Mouse (Mus musculus) liver, adult 2 months (tissue): ENCODE measurements around the gene Dusp1. TPM values are rescaled to one million over a fixed set of nuclear protein-coding genes. Genes with fewer than 3 reads are reported as not detected.
A peak's percentile ranks its signal among the peaks of the same experiment; 100 is the strongest.

ENCODE experiments used
- DNase-seq: peaks from one replicate; pipeline ENCODE4 v3.0.0-alpha.2; 2011; ENCODE audit warnings: low read depth, low spot score; ENCODE audit errors: extremely low read depth
- H3K27ac ChIP-seq: fragments of 200-500 bp; replicated peaks from 2 replicates; pipeline ENCODE4 v1.5.1; 2012; ENCODE audit warnings: low read depth, mild to moderate bottlenecking, control low read depth, inconsistent platforms, low read length; ENCODE audit not compliant: insufficient read depth
- H3K27me3 ChIP-seq: fragments of 200-500 bp; 2 replicates; pipeline ENCODE4 v1.6.1; 2012; ENCODE audit warnings: mild to moderate bottlenecking, moderate library complexity, low read length, inconsistent platforms; ENCODE audit not compliant: control insufficient read depth, insufficient read depth
- H3K36me3 ChIP-seq: fragments of 200-500 bp; 2 replicates; pipeline ENCODE4 v1.6.1; 2012; ENCODE audit warnings: low read length, inconsistent platforms; ENCODE audit not compliant: control insufficient read depth, insufficient read depth
- H3K4me1 ChIP-seq: fragments of 200-500 bp; 2 replicates; pipeline ENCODE4 v1.6.1; 2011; ENCODE audit warnings: low read length; ENCODE audit not compliant: control insufficient read depth, insufficient read depth
- H3K4me3 ChIP-seq: fragments of 200-500 bp; 2 replicates; pipeline ENCODE4 v1.5.1; 2011; ENCODE audit warnings: low read depth, mild to moderate bottlenecking, control low read depth, low read length, moderate library complexity; ENCODE audit not compliant: insufficient read depth
- H3K79me2 ChIP-seq: fragments of 200-500 bp; 2 replicates; pipeline ENCODE4 v1.6.1; 2012; ENCODE audit warnings: inconsistent platforms, mild to moderate bottlenecking, low read length, moderate library complexity; ENCODE audit not compliant: control insufficient read depth, insufficient read depth
- H3K9ac ChIP-seq: fragments of 200-500 bp; 2 replicates; pipeline ENCODE4 v1.6.1; 2012; ENCODE audit warnings: low read depth, mild to moderate bottlenecking, control low read depth, inconsistent platforms, low read length
- CTCF ChIP-seq: fragments of 200-500 bp; IDR thresholded peaks from 2 replicates; pipeline ENCODE4 v1.5.1; 2011; ENCODE audit warnings: low read depth, low read length, control low read depth
- POLR2A ChIP-seq: fragments of 200-500 bp; IDR thresholded peaks from 2 replicates; pipeline ENCODE4 v1.6.1; 2011; ENCODE audit warnings: low read length, control low read depth; ENCODE audit not compliant: insufficient read depth; ENCODE audit errors: extremely low read depth
- WGBS: fragments of 180-500 bp; shearing (Covaris S2); methylation state at CpG from one replicate; pipeline ENCODE4 v1.1.7; 2018; 5-methylcytosine and 5-hydroxymethylcytosine counted together
- polyA plus RNA-seq: library from polyadenylated mRNA; depleted of rRNA; stranded (reverse); fragments of >200 nt; gene quantifications from 2 replicates; pipeline ENCODE4 v1.2.3, GENCODE M21; 2012
- total RNA-seq: library from RNA; depleted of rRNA; stranded (reverse); fragments of >200 nt; gene quantifications from 2 replicates; pipeline ENCODE4 v1.2.3, GENCODE M21; 2014

The Dusp1 gene
- total and polyA plus RNA-seq, 2 experiments, result 10.5 to 22.2 TPM

DNA sequence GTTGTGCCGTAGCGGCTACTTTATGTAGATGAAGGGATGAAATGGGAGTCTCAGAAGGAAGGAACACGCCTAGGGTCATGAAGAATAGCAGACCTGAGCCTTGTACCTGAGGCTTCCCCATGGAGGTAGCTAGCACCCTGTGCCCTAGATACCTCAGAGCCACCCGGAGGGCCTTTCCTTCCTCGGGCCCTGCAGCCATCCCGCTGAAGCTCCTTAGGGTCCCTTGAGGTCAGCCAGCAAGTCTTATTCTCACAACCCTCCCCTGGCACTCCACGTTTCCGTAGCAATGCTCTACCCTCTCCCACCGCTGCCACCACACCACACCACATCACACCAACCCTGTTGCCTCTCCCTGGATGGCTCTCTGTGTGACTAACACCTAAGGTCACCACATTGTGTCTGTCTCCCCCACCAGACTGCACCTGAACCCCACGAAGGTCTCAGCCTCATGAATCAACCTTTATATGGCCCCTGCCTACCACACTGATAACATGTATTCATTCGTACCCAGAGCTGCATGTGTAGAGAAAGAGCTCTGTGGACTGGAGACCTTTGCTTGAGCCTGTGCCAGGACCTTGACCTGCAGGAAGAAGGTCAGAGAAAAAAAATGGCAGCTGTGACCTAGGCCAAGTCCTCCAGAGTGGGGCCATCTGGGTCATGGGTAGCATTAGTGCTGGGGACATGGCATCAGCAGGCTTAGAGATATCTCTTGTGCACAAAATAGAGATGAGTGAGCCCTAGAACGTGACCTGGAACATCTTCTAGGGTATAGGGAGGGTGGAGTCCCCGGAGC is 93.6 kb downstream of the Dusp1 start:
- WGBS, result 81% methylated on average over 13 of the region's 13 CpGs
- Histone ChIP-seq H3K9ac (no peak overlapping the region), H3K79me2 (no peaks in the 10 kb centered on the region), H3K27me3 (no peaks in the 10 kb centered on the region), H3K36me3 (no peaks in the 10 kb centered on the region), H3K4me3 (no peak overlapping the region), H3K4me1 (0 out of 2 replicates have a peak, but pooled peaks cover 15% of the 10 kb centered on the region), H3K27ac (no peak overlapping the region)
- TF ChIP-seq CTCF, result no peak
- no peak for TF ChIP-seq POLR2A
- peak; percentile 73 for DNase-seq

DNA sequence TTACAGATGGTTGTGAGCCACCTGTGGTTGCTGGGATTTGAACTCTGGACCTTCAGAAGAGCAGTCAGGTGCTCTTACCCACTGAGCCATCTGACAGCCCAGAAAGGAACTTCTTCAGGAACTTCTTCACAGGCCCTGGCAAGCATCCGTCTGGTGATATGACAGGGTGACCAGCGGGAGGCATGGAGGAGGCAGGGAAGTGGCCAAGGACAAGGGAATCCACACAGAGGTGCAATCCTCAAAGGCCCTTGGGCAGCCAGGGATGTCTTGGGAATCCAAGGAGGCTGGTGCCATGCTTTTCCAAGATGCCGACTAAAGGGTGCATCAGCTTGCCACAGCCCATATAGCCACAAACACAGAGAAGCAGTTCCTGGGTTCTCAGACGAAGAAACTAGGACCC is 94.3 kb downstream of the Dusp1 start:
- H3K4me3 ChIP-seq, result no peak overlapping the region
- TF ChIP-seq CTCF (no peak), POLR2A (no peak)
- no peaks in the 10 kb centered on the region for H3K27me3 ChIP-seq
- H3K9ac ChIP-seq, result no peak overlapping the region
- no peaks in the 10 kb centered on the region for H3K79me2 ChIP-seq
- no peak for DNase-seq
- H3K4me1 ChIP-seq, result 0 out of 2 replicates have a peak, but pooled peaks cover 17% of the 10 kb centered on the region
- WGBS, result 81% methylated on average over 4 of the region's 4 CpGs
- H3K36me3 ChIP-seq, result no peaks in the 10 kb centered on the region
- H3K27ac ChIP-seq, result no peak overlapping the region

DNA sequence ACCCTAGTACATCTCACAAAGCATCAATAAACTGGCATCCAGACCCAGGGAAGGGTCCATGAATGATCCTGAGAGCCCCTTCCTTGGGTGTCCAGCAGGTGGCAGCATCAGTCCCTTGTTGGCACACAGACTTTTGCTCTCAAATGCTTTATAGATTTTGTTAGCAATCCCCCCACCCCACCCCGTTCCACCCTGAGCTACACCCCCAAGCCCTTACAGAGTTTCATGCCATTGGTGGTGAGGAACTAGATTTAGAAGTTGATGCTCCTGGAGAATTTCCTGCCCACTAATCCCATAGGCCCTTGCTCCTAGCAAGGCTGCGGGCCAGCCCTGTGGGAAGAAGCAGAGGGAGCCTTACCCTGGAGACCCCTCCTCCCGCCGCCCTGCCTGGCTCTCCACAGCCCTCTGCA is 95.2 kb downstream of the Dusp1 start:
- WGBS, result 30% methylated on average over 4 of the region's 4 CpGs
- H3K79me2 ChIP-seq, result no peaks in the 10 kb centered on the region
- no peak overlapping the region for H3K9ac ChIP-seq
- no peak overlapping the region for H3K27ac ChIP-seq
- H3K4me1 ChIP-seq, result 0 out of 2 replicates have a peak, but pooled peaks cover 17% of the 10 kb centered on the region
- no peaks in the 10 kb centered on the region for H3K27me3 ChIP-seq
- TF ChIP-seq CTCF (peak; percentile 87), POLR2A (no peak)
- no peaks in the 10 kb centered on the region for H3K36me3 ChIP-seq
- no peak overlapping the region for H3K4me3 ChIP-seq
- peak; percentile 34 for DNase-seq

DNA sequence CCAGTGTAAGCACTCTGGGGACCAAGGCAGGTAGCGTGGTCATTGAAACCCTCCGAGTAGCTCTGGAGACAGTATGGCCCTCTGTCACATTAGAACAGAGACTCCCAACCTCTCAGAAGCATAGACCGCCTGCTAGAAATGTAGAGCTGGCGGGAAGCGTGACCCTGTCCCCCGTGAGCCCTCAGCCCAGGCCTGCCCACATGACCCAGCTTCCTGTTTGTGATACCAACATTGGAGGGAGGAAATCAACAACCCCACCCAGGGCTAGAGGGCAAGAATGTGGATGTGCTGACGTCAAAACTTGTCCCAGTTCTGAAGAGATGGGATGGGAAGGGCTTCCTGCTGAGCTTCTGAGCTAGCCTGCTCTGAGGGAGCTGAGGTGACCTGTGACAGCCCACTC is 97.0 kb downstream of the Dusp1 start:
- 0 out of 2 replicates have a peak, but pooled peaks cover 17% of the 10 kb centered on the region for H3K4me1 ChIP-seq

DNA sequence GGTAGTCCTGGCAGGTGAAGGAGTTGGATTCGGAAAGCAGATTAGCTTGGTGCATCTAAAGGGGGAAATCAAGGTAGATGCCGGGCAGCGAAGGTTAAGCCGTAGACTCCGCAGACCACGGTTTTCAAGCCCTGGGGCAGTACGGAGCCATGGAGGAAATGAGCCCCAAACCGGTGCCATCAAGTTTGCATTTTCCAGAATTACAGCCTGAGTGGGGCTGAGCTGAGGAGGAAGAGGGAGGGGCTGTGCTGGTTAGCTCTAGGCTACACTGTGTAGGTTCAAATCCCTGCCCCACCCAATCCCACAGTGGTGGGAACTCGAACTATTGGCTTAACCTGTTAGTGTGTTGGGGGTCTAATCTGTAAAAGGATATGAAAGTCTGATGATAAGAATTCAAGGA is 97.4 kb downstream of the Dusp1 start:
- no peaks in the 10 kb centered on the region for H3K27me3 ChIP-seq
- H3K27ac ChIP-seq, result peak overlapping the region; percentile 80
- WGBS, result 73% methylated on average over 9 of the region's 9 CpGs
- TF ChIP-seq CTCF, result no peak
- TF ChIP-seq POLR2A, result no peak
- H3K9ac ChIP-seq, result peak overlapping the region; percentile 57
- DNase-seq, result no peak
- 0 out of 2 replicates have a peak, but pooled peaks cover 17% of the 10 kb centered on the region for H3K4me1 ChIP-seq
- no peaks in the 10 kb centered on the region for H3K36me3 ChIP-seq
- H3K4me3 ChIP-seq, result no peak overlapping the region
- H3K79me2 ChIP-seq, result no peaks in the 10 kb centered on the region

More for the DNA sequence above, 97.0 kb downstream of the Dusp1 start:
- no peaks in the 10 kb centered on the region for H3K27me3 ChIP-seq
- no peaks in the 10 kb centered on the region for H3K79me2 ChIP-seq
- peak; percentile 60 for DNase-seq
- peak overlapping the region; percentile 5; the same call in 1 of the 2 replicates for H3K4me3 ChIP-seq
- H3K36me3 ChIP-seq, result no peaks in the 10 kb centered on the region
- TF ChIP-seq CTCF, result no peak
- TF ChIP-seq POLR2A, result no peak
- H3K27ac ChIP-seq, result peak overlapping the region; percentile 80
- WGBS, result 71% methylated on average over 7 of the region's 7 CpGs
- H3K9ac ChIP-seq, result peak overlapping the region; percentile 57

DNA sequence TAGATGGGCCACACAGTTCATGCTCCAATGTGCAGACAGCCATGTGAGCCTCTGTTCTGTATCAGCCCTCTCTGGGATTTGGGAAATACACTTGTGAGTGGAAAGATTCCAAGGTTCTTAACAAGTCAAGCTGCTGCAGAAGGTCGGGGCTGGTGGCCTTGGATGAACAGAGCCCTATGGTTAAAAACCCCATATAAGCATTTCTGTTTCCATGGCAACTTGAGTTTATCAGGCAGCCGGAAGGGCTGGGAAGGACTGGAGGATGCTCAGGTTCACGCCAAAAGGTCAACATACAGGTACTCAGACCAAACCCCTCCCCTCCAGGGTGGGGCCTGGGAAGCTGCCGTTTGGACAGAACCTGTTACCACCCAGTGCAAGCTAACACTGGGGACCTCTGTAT is 97.9 kb downstream of the Dusp1 start:
- H3K27ac ChIP-seq, result peak overlapping the region; percentile 80
- H3K36me3 ChIP-seq, result no peaks in the 10 kb centered on the region
- H3K4me3 ChIP-seq, result no peak overlapping the region
- H3K9ac ChIP-seq, result no peak overlapping the region; the same call in 1 of the 2 replicates
- H3K4me1 ChIP-seq, result 0 out of 2 replicates have a peak, but pooled peaks cover 17% of the 10 kb centered on the region
- no peaks in the 10 kb centered on the region for H3K27me3 ChIP-seq
- WGBS, result 44% methylated on average over 4 of the region's 4 CpGs
- peak; percentile 31 for DNase-seq
- no peak for TF ChIP-seq POLR2A
- no peak for TF ChIP-seq CTCF
- H3K79me2 ChIP-seq, result no peaks in the 10 kb centered on the region
